Mouse (Mus musculus) left cerebral cortex, postnatal 10 days (tissue): ENCODE measurements around the gene Cnpy3. TPM values are rescaled to one million over a fixed set of nuclear protein-coding genes. Genes with fewer than 3 reads are reported as not detected.

ENCODE experiments used
- DNase-seq, 2 experiments: peaks; one replicate each; pipeline ENCODE4 v3.0.0; 2021 to 2022; ENCODE audit warnings: low spot score in 2 of 2, mixed read lengths in 1 of 2; ENCODE audit errors: extremely low spot score in 1 of 2
- intact Hi-C: fragments of 180-260 bp; cut with DNase I; formaldehyde crosslinking; loops from one replicate; pipeline ENCODE4 v1.15.1; 2025
- total RNA-seq, 2 experiments: library from RNA; stranded (reverse); gene quantifications; 2 replicates each; pipeline ENCODE4 v1.2.3; 2021

Gene Cnpy3
- total RNA-seq, 2 experiments from 2014 or later: 50.9 to 53.7 TPM

GRCm38 (mm10) chr17:46699912-46700311 is 52.1 kb downstream of the Cnpy3 start:
- intact Hi-C loops: no loop called here
- DNase-seq: peak in 1 of 2 experiments; percentile 12

GRCm38 (mm10) chr17:46699245-46699644 is 52.8 kb downstream of the Cnpy3 start:
- peak in 1 of 2 experiments; percentile 15 for DNase-seq
- intact Hi-C loops: no loop called here

DNA sequence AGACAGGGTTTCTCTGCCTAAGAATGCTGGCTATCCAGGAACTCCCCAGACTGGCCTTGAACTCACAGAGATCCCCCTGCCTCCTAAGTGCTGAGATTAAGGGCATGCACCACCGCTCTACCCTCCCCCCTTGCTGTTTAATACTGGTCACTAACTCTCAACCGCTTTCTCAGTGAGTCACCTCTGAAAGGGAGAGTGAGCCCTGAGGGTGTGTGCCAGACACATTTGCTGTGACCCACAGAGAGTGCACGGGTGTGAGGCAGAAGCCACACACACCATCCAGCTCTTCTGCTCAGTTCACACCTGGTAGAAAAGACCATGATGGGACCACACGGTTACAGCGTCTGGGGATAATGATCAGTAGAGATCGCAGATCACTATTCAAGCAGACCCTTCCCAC is 53.5 kb downstream of the Cnpy3 start:
- intact Hi-C loops: no loop called here
- peak in 1 of 2 experiments; percentile 13 for DNase-seq

GRCm38 (mm10) chr17:46694517-46695063 is 57.4 kb downstream of the Cnpy3 start:
- no peak for DNase-seq
- intact Hi-C loops: no loop called here

- no peak for DNase-seq
- intact Hi-C loops: no loop called here
Measured at GRCm38 (mm10) chr17:46691390-46691789, 60.6 kb downstream of the Cnpy3 start.

DNA sequence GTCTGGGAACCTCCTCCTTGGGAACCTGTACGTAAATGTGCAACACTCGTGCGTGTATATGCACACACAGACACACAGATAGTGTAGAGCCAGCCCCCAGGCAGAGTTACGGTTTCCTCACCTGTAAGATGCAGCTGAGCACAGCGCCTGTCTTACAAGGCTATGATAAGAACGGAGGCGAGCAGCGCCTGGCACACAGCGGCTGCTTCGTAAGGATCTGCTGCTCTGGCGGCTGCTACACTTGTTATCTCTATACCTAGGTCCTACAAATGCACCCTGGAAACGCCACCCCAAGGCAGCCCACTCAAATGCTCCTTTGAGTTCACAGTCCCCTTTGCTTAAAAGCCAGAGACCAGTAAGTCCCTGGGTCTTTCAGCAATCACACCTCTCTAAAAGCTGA is 61.3 kb downstream of the Cnpy3 start:
- intact Hi-C loops: no loop called here
- no peak for DNase-seq

GRCm38 (mm10) chr17:46685913-46686312 is 66.1 kb downstream of the Cnpy3 start:
- no peak for DNase-seq
- intact Hi-C loops: no loop called here

Other genes with a start within 250 kb of the Cnpy3 start
- gene Cul9, start 205.8 kb downstream of the Cnpy3 start, total RNA-seq: 10 to 100 TPM; 41.7 to 43.5 TPM
- gene Srf, start 196.0 kb downstream of the Cnpy3 start, total RNA-seq: 10 to 100 TPM; 39.9 to 44.9 TPM
- 10 to 100 TPM; 18.5 to 18.8 TPM for gene Ptk7, start 122.7 kb downstream of the Cnpy3 start, total RNA-seq
- 10 to 100 TPM; 14.7 to 15.0 TPM for gene Klc4, start 106.2 kb downstream of the Cnpy3 start, total RNA-seq
- gene Mrpl2, start 106.0 kb downstream of the Cnpy3 start, total RNA-seq: 10 to 100 TPM; 44.6 to 50.5 TPM
- gene Cul7, start 101.9 kb downstream of the Cnpy3 start, total RNA-seq: 10 to 100 TPM; 39.3 to 46.5 TPM
- 10 to 100 TPM; 14.8 to 19.3 TPM for gene Rrp36, start 77.9 kb downstream of the Cnpy3 start, total RNA-seq
- gene Mea1, start 73.4 kb downstream of the Cnpy3 start, total RNA-seq: 100 to 1,000 TPM; 124 to 130 TPM
- 100 to 1,000 TPM; 175 to 180 TPM for gene Klhdc3, start 71.3 kb downstream of the Cnpy3 start, total RNA-seq
- 10 to 100 TPM; 96.4 to 98.5 TPM for gene Ppp2r5d, start 47.1 kb downstream of the Cnpy3 start, total RNA-seq
- 10 to 100 TPM; 28.9 to 29.4 TPM for gene Pex6, start 40.8 kb downstream of the Cnpy3 start, total RNA-seq
- under 1 TPM in 1 of 2 experiments, not detected in 1; 0.69 TPM for gene Gnmt, start 23.0 kb downstream of the Cnpy3 start, total RNA-seq
- gene Ptcra, start 11.5 kb upstream of the Cnpy3 start, total RNA-seq: not detected
- gene 2310039H08Rik, start 20.4 kb upstream of the Cnpy3 start, total RNA-seq: 10 to 100 TPM; 13.4 to 14.5 TPM
- gene Rpl7l1, start 30.5 kb upstream of the Cnpy3 start, total RNA-seq: 10 to 100 TPM; 46.5 to 52.7 TPM
- gene Bicral, start 106.3 kb upstream of the Cnpy3 start, total RNA-seq: 10 to 100 TPM; 36.5 to 36.6 TPM
- gene Tbcc, start 138.5 kb upstream of the Cnpy3 start, total RNA-seq: 10 to 100 TPM; 29.9 to 37.5 TPM
- gene Prph2, start 158.2 kb upstream of the Cnpy3 start, total RNA-seq: not detected